ENCODE assay signal across 8 mouse cellular contexts in genomic region chr11:71763154-71763553, GRCm38 (mm10). TPM values are rescaled to one million over a fixed set of nuclear protein-coding genes. Genes with fewer than 3 reads are reported as not detected.
DNase-seq lines count a peak whose midpoint lies in the region; ATAC-seq lines count a peak whose summit lies in the region.
"Had no signal": no experiment of that assay in that cellular context is flagged by ENCODE, and none has a peak within 500 bp of the region (broad histone marks: within the 10 kb centered on the region; RNA-seq: fewer than 3 reads in every experiment).

No protein-coding gene starts in this region.

- H3K9me3 ChIP-seq in hindbrain, embryonic 10.5 days = no peaks in the 10 kb centered on the region
- no peaks in the 10 kb centered on the region for H3K9me3 ChIP-seq in midbrain, embryonic 13.5 days

- WGBS in hindbrain, embryonic 10.5 days = 18% methylated on average over 5 of the region's 5 CpGs
- 5% methylated on average over 5 of the region's 5 CpGs for WGBS in midbrain, embryonic 13.5 days

- peaks cover 61% of the 10 kb centered on the region for H3K36me3 ChIP-seq in hindbrain, embryonic 10.5 days
- peaks cover 53% of the 10 kb centered on the region for H3K36me3 ChIP-seq in midbrain, embryonic 13.5 days

- no peaks in the 10 kb centered on the region; the same call in 1 of the 2 replicates for H3K27me3 ChIP-seq in hindbrain, embryonic 10.5 days (ENCODE audit: insufficient read depth, poor library complexity, severe bottlenecking)
- H3K27me3 ChIP-seq in midbrain, embryonic 13.5 days = no peaks in the 10 kb centered on the region

- ATAC-seq in midbrain, embryonic 13.5 days = 0 out of 2 replicates have a peak, but pooled peaks have one; percentile 31

- H3K4me3 ChIP-seq in hindbrain, embryonic 10.5 days = no peak overlapping the region
- H3K4me3 ChIP-seq in midbrain, embryonic 13.5 days (replicated peaks) = no peak overlapping the region

- H3K27ac ChIP-seq in hindbrain, embryonic 10.5 days = peak overlapping the region; percentile 86
- peak overlapping the region; percentile 87 for H3K27ac ChIP-seq in midbrain, embryonic 13.5 days

- peak; percentile 57 for DNase-seq in kidney, postnatal 10 days
- no peak for DNase-seq in kidney, adult 9 months
- peak; percentile 41 for DNase-seq in embryo, embryonic 10.5 days (ENCODE audit: low spot score)
- DNase-seq in hindbrain, embryonic 10.5 days (ENCODE audit: low spot score) = peak; percentile 42
- no peak for DNase-seq in ovary, postnatal 14 days (ENCODE audit: low spot score)
- DNase-seq in urinary bladder, postnatal 10 days (ENCODE audit: low spot score) = no peak
- DNase-seq: thymus, adult 18-20 months had no signal

- H3K4me2 ChIP-seq in midbrain, embryonic 13.5 days (replicated peaks) = no peak overlapping the region

- H3K4me1 ChIP-seq in hindbrain, embryonic 10.5 days (replicated peaks) = peaks cover 77% of the 10 kb centered on the region
- H3K4me1 ChIP-seq in midbrain, embryonic 13.5 days (replicated peaks) = peaks cover 78% of the 10 kb centered on the region

- H3K9ac ChIP-seq in midbrain, embryonic 13.5 days (replicated peaks) = 0 out of 2 replicates have a peak overlapping the region, but pooled peaks have one; percentile 1

RNA-seq across cellular contexts. Expression of gene Wscd1, which starts 13.4 kb away (rescaled TPM):
- 52.4 and 69.5 TPM in 2 replicates for polyA plus RNA-seq in hindbrain, embryonic 10.5 days (2016; fragmentation: Nextera tagmentation; extraction: Ambion mirVana)
- 79.2 and 82.5 TPM in 2 replicates for polyA plus RNA-seq in midbrain, embryonic 13.5 days (2015; fragmentation: Nextera tagmentation; extraction: Ambion mirVana)

Comparison
In these comparisons a context has a peak if more than half of its experiments do, and no peak if none do; other contexts are left out.
1. DNase-seq: peak in kidney, postnatal 10 days (single experiment), embryo, embryonic 10.5 days (single experiment) and hindbrain, embryonic 10.5 days (single experiment); none in kidney, adult 9 months (single experiment), ovary, postnatal 14 days (single experiment) and urinary bladder, postnatal 10 days (single experiment).